Mouse (Mus musculus): ENCODE data around the gene Clec2d. TPM values are rescaled to one million over a fixed set of nuclear protein-coding genes. Genes with fewer than 3 reads are reported as not detected.

The Clec2d gene
- 2.0 and 2.3 TPM in 2 replicates for polyA plus RNA-seq (2015; fragmentation: Nextera tagmentation; extraction: Ambion mirVana)

GRCm38 (mm10) chr6:129180403-129181169, at the start of gene Clec2d:
Gene Clec2d (plus strand): TSS chr6:129180615.
- Histone ChIP-seq H3K36me3 (ENCODE audit: control insufficient read depth, insufficient read depth, low read length) (peaks cover 11% of the 10 kb centered on the region), H3K27me3 (ENCODE audit: control insufficient read depth, insufficient read depth, low read depth, low read length) (no peaks in the 10 kb centered on the region), H3K4me2 (ENCODE audit: low read depth, low read length) (peak within 1 kb of the TSS; percentile 53), H3K9me3 (ENCODE audit: control insufficient read depth, low read length) (no peaks in the 10 kb centered on the region), H3K9ac (ENCODE audit: low read length) (peak within 1 kb of the TSS; percentile 85), H3K27ac (ENCODE audit: low read length) (peak within 1 kb of the TSS; percentile 99), H3K4me1 (replicated peaks; ENCODE audit: control insufficient read depth, insufficient read depth, low read length) (peaks cover 10% of the 10 kb centered on the region), H3K4me3 (ENCODE audit: low read length) (peak within 1 kb of the TSS; percentile 59)
- WGBS, result under 1% methylated on average over 15 of the region's 15 CpGs
- ATAC-seq (ENCODE audit: low read depth), result peak; percentile 94

GRCm38 (mm10) chr6:129132604-129133341, 47.6 kb upstream of the Clec2d start:
- Histone ChIP-seq H3K9ac (ENCODE audit: low read length) (no peak overlapping the region), H3K27me3 (ENCODE audit: control insufficient read depth, insufficient read depth, low read depth, low read length) (no peaks in the 10 kb centered on the region), H3K4me1 (replicated peaks; ENCODE audit: control insufficient read depth, insufficient read depth, low read length) (no peaks in the 10 kb centered on the region), H3K36me3 (ENCODE audit: control insufficient read depth, insufficient read depth, low read length) (no peaks in the 10 kb centered on the region), H3K27ac (ENCODE audit: low read length) (no peak overlapping the region), H3K4me3 (ENCODE audit: low read length) (no peak overlapping the region), H3K4me2 (ENCODE audit: low read depth, low read length) (no peak overlapping the region), H3K9me3 (ENCODE audit: control insufficient read depth, low read length) (no peaks in the 10 kb centered on the region)
- ATAC-seq (ENCODE audit: low read depth), result no peak
- WGBS, result 76% methylated on average over 4 of the region's 4 CpGs

- no peaks in the 10 kb centered on the region for H3K36me3 ChIP-seq (ENCODE audit: control insufficient read depth, insufficient read depth, low read length)
- 89% methylated on average over 2 of the region's 2 CpGs for WGBS
Measured at GRCm38 (mm10) chr6:129146812-129147211, 33.6 kb upstream of the Clec2d start.

GRCm38 (mm10) chr6:129160103-129160502, 20.3 kb upstream of the Clec2d start:
- H3K27me3 ChIP-seq (ENCODE audit: control insufficient read depth, insufficient read depth, low read depth, low read length), result no peaks in the 10 kb centered on the region
- H3K4me1 ChIP-seq (replicated peaks; ENCODE audit: control insufficient read depth, insufficient read depth, low read length), result no peaks in the 10 kb centered on the region
- H3K9me3 ChIP-seq (ENCODE audit: control insufficient read depth, low read length), result no peaks in the 10 kb centered on the region
- H3K36me3 ChIP-seq (ENCODE audit: control insufficient read depth, insufficient read depth, low read length), result no peaks in the 10 kb centered on the region
- no peak overlapping the region for H3K27ac ChIP-seq (ENCODE audit: low read length)
- 80% methylated on average over 3 of the region's 3 CpGs for WGBS
- H3K4me3 ChIP-seq (ENCODE audit: low read length), result no peak overlapping the region
- ATAC-seq (ENCODE audit: low read depth), result no peak
- H3K9ac ChIP-seq (ENCODE audit: low read length), result no peak overlapping the region
- no peak overlapping the region for H3K4me2 ChIP-seq (ENCODE audit: low read depth, low read length)

More at GRCm38 (mm10) chr6:129146812-129147211, 33.6 kb upstream of the Clec2d start:
- no peak for ATAC-seq (ENCODE audit: low read depth)
- Histone ChIP-seq H3K27ac (ENCODE audit: low read length) (no peak overlapping the region), H3K4me2 (ENCODE audit: low read depth, low read length) (no peak overlapping the region), H3K27me3 (ENCODE audit: control insufficient read depth, insufficient read depth, low read depth, low read length) (no peaks in the 10 kb centered on the region), H3K9me3 (ENCODE audit: control insufficient read depth, low read length) (no peaks in the 10 kb centered on the region), H3K9ac (ENCODE audit: low read length) (no peak overlapping the region), H3K4me3 (ENCODE audit: low read length) (no peak overlapping the region), H3K4me1 (replicated peaks; ENCODE audit: control insufficient read depth, insufficient read depth, low read length) (no peaks in the 10 kb centered on the region)

GRCm38 (mm10) chr6:129161136-129161535, 19.3 kb upstream of the Clec2d start:
- H3K36me3 ChIP-seq (ENCODE audit: control insufficient read depth, insufficient read depth, low read length), result no peaks in the 10 kb centered on the region
- H3K9ac ChIP-seq (ENCODE audit: low read length), result no peak overlapping the region
- no peak overlapping the region for H3K4me3 ChIP-seq (ENCODE audit: low read length)
- no peaks in the 10 kb centered on the region for H3K27me3 ChIP-seq (ENCODE audit: control insufficient read depth, insufficient read depth, low read depth, low read length)
- WGBS, result 77% methylated on average over 3 of the region's 3 CpGs
- no peaks in the 10 kb centered on the region for H3K4me1 ChIP-seq (replicated peaks; ENCODE audit: control insufficient read depth, insufficient read depth, low read length)
- H3K27ac ChIP-seq (ENCODE audit: low read length), result no peak overlapping the region
- no peak overlapping the region for H3K4me2 ChIP-seq (ENCODE audit: low read depth, low read length)
- H3K9me3 ChIP-seq (ENCODE audit: control insufficient read depth, low read length), result no peaks in the 10 kb centered on the region
- ATAC-seq (ENCODE audit: low read depth), result no peak

GRCm38 (mm10) chr6:129161951-129162350, 18.5 kb upstream of the Clec2d start:
- H3K27ac ChIP-seq (ENCODE audit: low read length), result no peak overlapping the region
- no peaks in the 10 kb centered on the region for H3K4me1 ChIP-seq (replicated peaks; ENCODE audit: control insufficient read depth, insufficient read depth, low read length)
- no peaks in the 10 kb centered on the region for H3K27me3 ChIP-seq (ENCODE audit: control insufficient read depth, insufficient read depth, low read depth, low read length)
- no peak overlapping the region for H3K4me3 ChIP-seq (ENCODE audit: low read length)
- H3K9ac ChIP-seq (ENCODE audit: low read length), result no peak overlapping the region
- no peaks in the 10 kb centered on the region for H3K9me3 ChIP-seq (ENCODE audit: control insufficient read depth, low read length)
- H3K36me3 ChIP-seq (ENCODE audit: control insufficient read depth, insufficient read depth, low read length), result no peaks in the 10 kb centered on the region
- no peak for ATAC-seq (ENCODE audit: low read depth)
- no peak overlapping the region for H3K4me2 ChIP-seq (ENCODE audit: low read depth, low read length)

- WGBS, result 68% methylated on average over 3 of the region's 3 CpGs
- Histone ChIP-seq H3K27ac (ENCODE audit: low read length) (no peak overlapping the region), H3K27me3 (ENCODE audit: control insufficient read depth, insufficient read depth, low read depth, low read length) (no peaks in the 10 kb centered on the region), H3K4me3 (ENCODE audit: low read length) (no peak overlapping the region), H3K9me3 (ENCODE audit: control insufficient read depth, low read length) (no peaks in the 10 kb centered on the region), H3K9ac (ENCODE audit: low read length) (no peak overlapping the region), H3K36me3 (ENCODE audit: control insufficient read depth, insufficient read depth, low read length) (no peaks in the 10 kb centered on the region), H3K4me1 (replicated peaks; ENCODE audit: control insufficient read depth, insufficient read depth, low read length) (no peaks in the 10 kb centered on the region), H3K4me2 (ENCODE audit: low read depth, low read length) (no peak overlapping the region)
- no peak for ATAC-seq (ENCODE audit: low read depth)
Measured at GRCm38 (mm10) chr6:129162587-129163159, 17.7 kb upstream of the Clec2d start.

- no peaks in the 10 kb centered on the region for H3K4me1 ChIP-seq (replicated peaks; ENCODE audit: control insufficient read depth, insufficient read depth, low read length)
- H3K4me2 ChIP-seq (ENCODE audit: low read depth, low read length), result no peak overlapping the region
- H3K9me3 ChIP-seq (ENCODE audit: control insufficient read depth, low read length), result no peaks in the 10 kb centered on the region
- no peak overlapping the region for H3K4me3 ChIP-seq (ENCODE audit: low read length)
- H3K36me3 ChIP-seq (ENCODE audit: control insufficient read depth, insufficient read depth, low read length), result no peaks in the 10 kb centered on the region
- no peaks in the 10 kb centered on the region for H3K27me3 ChIP-seq (ENCODE audit: control insufficient read depth, insufficient read depth, low read depth, low read length)
- 88% methylated on average over 1 of the region's 1 CpGs for WGBS
- H3K9ac ChIP-seq (ENCODE audit: low read length), result no peak overlapping the region
- H3K27ac ChIP-seq (ENCODE audit: low read length), result no peak overlapping the region
- no peak for ATAC-seq (ENCODE audit: low read depth)
Measured at GRCm38 (mm10) chr6:129163606-129164005, 16.8 kb upstream of the Clec2d start.

GRCm38 (mm10) chr6:129170925-129171324, 9.5 kb upstream of the Clec2d start:
- Histone ChIP-seq H3K36me3 (ENCODE audit: control insufficient read depth, insufficient read depth, low read length) (no peaks in the 10 kb centered on the region), H3K9me3 (ENCODE audit: control insufficient read depth, low read length) (no peaks in the 10 kb centered on the region), H3K4me1 (replicated peaks; ENCODE audit: control insufficient read depth, insufficient read depth, low read length) (no peaks in the 10 kb centered on the region), H3K27me3 (ENCODE audit: control insufficient read depth, insufficient read depth, low read depth, low read length) (no peaks in the 10 kb centered on the region), H3K27ac (ENCODE audit: low read length) (no peak overlapping the region), H3K4me2 (ENCODE audit: low read depth, low read length) (no peak overlapping the region), H3K9ac (ENCODE audit: low read length) (no peak overlapping the region), H3K4me3 (ENCODE audit: low read length) (no peak overlapping the region)
- WGBS, result 97% methylated on average over 1 of the region's 1 CpGs
- no peak for ATAC-seq (ENCODE audit: low read depth)

Data from lung, embryonic 16.5 days (tissue).